ENCODE assay signal across 18 mouse cellular contexts in the genomic region with DNA sequence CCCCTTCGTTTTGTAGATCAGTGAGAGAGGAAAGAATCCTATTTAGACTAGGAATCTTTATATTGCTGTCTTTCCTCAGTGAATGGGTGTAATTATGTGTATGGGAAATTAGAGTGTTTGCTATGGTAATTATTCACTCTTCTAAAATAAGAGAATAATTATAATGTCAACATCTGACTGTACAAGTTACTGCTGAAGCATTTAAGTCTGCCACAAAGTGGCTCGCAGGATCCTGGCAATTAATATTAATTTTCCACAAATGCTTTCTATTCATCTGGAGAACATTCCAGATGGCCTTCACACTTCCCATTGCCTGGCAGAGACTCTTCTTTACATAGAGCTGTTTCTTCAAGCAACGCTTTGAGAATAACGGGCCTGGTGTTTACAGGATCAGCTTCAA.
"Had no signal": no experiment of that assay in that cellular context is flagged by ENCODE, and none has a peak within 500 bp of the region (broad histone marks: within the 10 kb centered on the region; RNA-seq: fewer than 3 reads in every experiment).

No protein-coding gene starts in this region.

- H3K4me1 ChIP-seq: limb, embryonic 13.5 days; neural tube, embryonic 13.5 days had no signal

- ATAC-seq: midbrain, embryonic 16.5 days had no signal

- H3K36me3 ChIP-seq: limb, embryonic 13.5 days; neural tube, embryonic 13.5 days had no signal

- H3K27me3 ChIP-seq: limb, embryonic 13.5 days; neural tube, embryonic 13.5 days had no signal

- H3K4me2 ChIP-seq: limb, embryonic 13.5 days; midbrain, embryonic 11.5 days; neural tube, embryonic 13.5 days had no signal

- H3K4me3 ChIP-seq: limb, embryonic 13.5 days; neural tube, embryonic 13.5 days had no signal

- H3K9ac ChIP-seq: limb, embryonic 13.5 days; liver, embryonic 14.5 days; neural tube, embryonic 13.5 days had no signal

- DNase-seq: kidney, adult 11 months; kidney, adult 9 months; kidney, postnatal 4 days; left cerebral cortex, postnatal 4 days; lung, adult 18-20 months; lung, postnatal 10 days; lung, postnatal 4 days; retina, postnatal 1 day; right cerebral cortex, postnatal 4 days; spleen, adult 18-20 months; thymus, adult 2 months; thymus, postnatal 36 days had no signal

- H3K9me3 ChIP-seq: limb, embryonic 13.5 days; neural tube, embryonic 13.5 days had no signal

- H3K27ac ChIP-seq: kidney, postnatal 0 days; limb, embryonic 13.5 days; liver, embryonic 14.5 days; neural tube, embryonic 13.5 days had no signal
